Mouse (Mus musculus) embryonic fibroblast, embryonic 13.5 days (primary cell): ENCODE data around the gene Abcc4. TPM values are rescaled to one million over a fixed set of nuclear protein-coding genes. Genes with fewer than 3 reads are reported as not detected.

Experiments used
- H3K27ac ChIP-seq: 2 replicates; pipeline ENCODE4 v1.5.1; 2012; ENCODE audit warnings: low read length, control low read depth, inconsistent platforms; ENCODE audit not compliant: insufficient read depth
- H3K4me1 ChIP-seq: 2 replicates; pipeline ENCODE4 v1.6.1; 2011; ENCODE audit warnings: low read length; ENCODE audit not compliant: control insufficient read depth, insufficient read depth
- H3K4me3 ChIP-seq: 2 replicates; pipeline ENCODE4 v1.5.1; 2011; ENCODE audit warnings: mild to moderate bottlenecking, control low read depth, low read length; ENCODE audit not compliant: insufficient read depth
- CTCF ChIP-seq: IDR thresholded peaks from 2 replicates; pipeline ENCODE4 v1.5.1; 2011; ENCODE audit warnings: mild to moderate bottlenecking, control low read depth, low read length, moderate library complexity, borderline replicate concordance; ENCODE audit not compliant: insufficient read depth
- POLR2A ChIP-seq: IDR thresholded peaks from 2 replicates; pipeline ENCODE4 v1.6.1; 2011; ENCODE audit warnings: low read depth, mild to moderate bottlenecking, control low read depth, low read length, moderate library complexity
- polyA plus RNA-seq: library from polyadenylated mRNA; stranded (reverse); fragments of >200 nt; gene quantifications from 2 replicates; pipeline ENCODE4 v1.2.4, GENCODE M21; 2011; ENCODE audit warnings: low read depth; ENCODE audit not compliant: missing spikeins, insufficient read length

Abcc4 gene
- polyA plus RNA-seq, 1 experiment = 9.5 TPM

GRCm38 (mm10) chr14:118699963-118700362 is 6.1 kb downstream of the Abcc4 start:
- no peak overlapping the region for H3K27ac ChIP-seq

DNA sequence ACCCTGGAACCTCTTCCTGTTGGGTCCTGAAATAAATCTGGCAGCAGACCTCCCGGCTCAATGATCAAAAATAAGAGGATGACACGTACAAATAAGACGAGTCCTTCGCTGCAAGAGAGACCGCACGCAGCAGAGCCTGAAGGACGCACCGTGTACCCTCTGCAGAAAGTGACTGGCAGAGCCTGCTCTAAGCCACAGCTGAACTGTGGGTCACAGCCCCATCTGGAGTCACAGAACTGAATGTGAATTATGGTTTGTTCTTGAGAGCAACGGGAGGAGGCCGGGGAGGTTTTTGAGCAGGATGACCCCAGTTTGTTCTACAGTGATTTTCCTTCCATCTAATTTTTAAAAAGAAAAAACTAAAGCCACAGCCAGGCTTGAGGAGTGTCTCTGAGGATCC is 6.5 kb downstream of the Abcc4 start:
- Histone ChIP-seq H3K4me1 (no peaks in the 10 kb centered on the region), H3K4me3 (no peak overlapping the region), H3K27ac (no peak overlapping the region)
- no peak for TF ChIP-seq CTCF
- TF ChIP-seq POLR2A = no peak

More at GRCm38 (mm10) chr14:118699963-118700362, 6.1 kb downstream of the Abcc4 start:
- H3K4me1 ChIP-seq = no peaks in the 10 kb centered on the region
- TF ChIP-seq CTCF (no peak), POLR2A (no peak)
- no peak overlapping the region for H3K4me3 ChIP-seq

DNA sequence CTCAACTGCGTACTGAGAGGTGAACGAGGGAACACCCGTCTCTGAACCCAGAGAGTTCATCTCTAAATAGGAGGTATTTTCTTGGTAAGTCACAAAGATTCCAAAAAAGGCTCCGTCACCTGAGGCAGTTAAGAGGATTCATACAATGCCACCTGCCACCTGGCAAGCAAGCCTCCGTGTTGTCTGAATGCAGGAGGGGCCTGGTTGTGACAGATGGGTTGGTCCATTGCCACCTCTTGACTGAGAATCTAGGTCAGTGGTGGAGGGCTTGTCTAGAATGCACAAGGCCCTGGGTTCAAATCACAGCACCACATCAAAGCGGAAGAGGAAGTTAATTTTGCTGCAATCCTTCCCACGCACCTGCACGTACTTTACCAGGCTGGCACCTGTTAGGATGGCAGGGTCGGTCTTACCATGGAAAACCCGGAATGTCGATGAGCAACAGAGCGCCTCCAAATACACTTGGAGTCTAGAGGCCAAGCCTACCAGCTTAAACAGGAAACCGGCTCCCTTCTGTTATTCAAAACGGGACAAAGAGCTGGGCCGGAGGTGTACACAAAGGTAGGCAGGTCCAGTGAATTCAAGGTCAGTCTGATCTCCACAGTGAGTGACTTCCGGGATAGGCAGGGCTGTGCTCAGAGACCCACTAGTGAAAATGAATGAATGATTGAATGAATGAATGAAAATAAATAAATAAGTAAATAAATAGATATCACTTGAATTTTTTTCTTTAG is 9.3 kb downstream of the Abcc4 start:
- TF ChIP-seq CTCF (no peak), POLR2A (no peak)
- Histone ChIP-seq H3K27ac (no peak overlapping the region), H3K4me3 (no peak overlapping the region), H3K4me1 (no peaks in the 10 kb centered on the region)

- Histone ChIP-seq H3K27ac (no peak overlapping the region), H3K4me1 (no peaks in the 10 kb centered on the region), H3K4me3 (no peak overlapping the region)
- no peak for TF ChIP-seq CTCF
- TF ChIP-seq POLR2A = no peak
Observed at GRCm38 (mm10) chr14:118695866-118696265, 10.2 kb downstream of the Abcc4 start.

DNA sequence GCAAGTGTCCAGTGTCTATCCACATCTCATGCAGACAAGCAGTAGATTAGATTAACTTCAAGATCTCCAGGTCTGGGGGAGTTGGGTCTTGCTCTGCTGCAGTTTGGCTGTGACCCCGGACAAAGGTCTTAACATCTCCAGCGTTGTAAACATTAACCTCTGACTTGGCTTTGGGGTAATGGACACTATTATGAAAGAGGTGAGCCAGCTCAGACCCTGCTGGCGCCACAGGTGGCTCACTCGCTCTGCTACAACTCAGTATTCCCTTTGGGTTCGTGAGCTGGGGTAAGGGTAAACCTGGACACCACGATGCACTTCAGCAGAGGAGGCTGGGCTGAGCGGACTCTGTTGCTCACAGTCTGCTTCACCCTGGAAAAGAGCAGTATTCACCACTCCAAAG is 11.7 kb downstream of the Abcc4 start:
- Histone ChIP-seq H3K4me1 (no peaks in the 10 kb centered on the region), H3K4me3 (no peak overlapping the region), H3K27ac (no peak overlapping the region)
- TF ChIP-seq POLR2A = no peak
- no peak for TF ChIP-seq CTCF

DNA sequence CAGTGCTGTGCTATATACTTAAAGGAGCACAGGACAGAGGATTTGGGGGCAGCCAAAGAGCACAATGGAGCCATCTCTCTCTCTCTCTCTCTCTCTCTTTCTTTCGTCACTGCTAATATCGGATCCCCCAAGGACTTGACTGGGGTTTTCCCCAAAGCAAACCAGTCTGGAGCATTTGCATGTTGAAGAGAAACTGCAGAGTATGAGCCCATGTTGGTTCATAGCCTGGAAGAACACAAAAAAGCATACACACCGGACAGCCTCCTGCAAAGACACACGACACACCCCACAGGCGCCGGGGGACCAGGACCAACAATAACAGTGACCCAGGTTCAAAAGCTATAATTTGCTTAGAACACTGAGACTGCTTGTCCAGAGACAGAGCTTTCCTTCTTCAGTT is 14.1 kb downstream of the Abcc4 start:
- Histone ChIP-seq H3K27ac (no peak overlapping the region), H3K4me3 (no peak overlapping the region), H3K4me1 (no peaks in the 10 kb centered on the region)
- no peak for TF ChIP-seq CTCF
- no peak for TF ChIP-seq POLR2A

DNA sequence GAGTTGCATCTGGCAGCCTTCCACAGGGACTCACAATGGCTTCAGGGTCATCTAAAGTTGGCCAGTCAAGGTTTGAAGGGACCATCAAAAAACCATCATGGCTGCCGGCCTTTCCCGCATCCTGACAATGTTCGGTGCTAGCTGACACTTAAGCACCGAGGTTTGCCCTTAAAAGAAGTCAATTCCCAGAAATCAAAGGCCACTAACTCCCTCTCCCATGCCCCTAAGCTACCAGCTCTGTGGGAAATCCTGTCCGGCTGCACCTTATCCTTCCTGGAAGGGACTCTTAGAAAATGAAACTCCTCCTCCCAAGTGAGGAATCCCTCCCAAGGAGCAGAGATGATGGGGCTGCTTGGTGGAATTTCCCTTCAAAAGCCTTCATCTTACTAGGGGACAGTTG is 14.6 kb downstream of the Abcc4 start:
- no peaks in the 10 kb centered on the region for H3K4me1 ChIP-seq
- no peak overlapping the region for H3K4me3 ChIP-seq
- H3K27ac ChIP-seq = no peak overlapping the region
- TF ChIP-seq POLR2A (no peak), CTCF (no peak)

- Histone ChIP-seq H3K4me3 (no peak overlapping the region), H3K27ac (no peak overlapping the region), H3K4me1 (no peaks in the 10 kb centered on the region)
- no peak for TF ChIP-seq CTCF
Observed at GRCm38 (mm10) chr14:118690921-118691320, 15.1 kb downstream of the Abcc4 start.

DNA sequence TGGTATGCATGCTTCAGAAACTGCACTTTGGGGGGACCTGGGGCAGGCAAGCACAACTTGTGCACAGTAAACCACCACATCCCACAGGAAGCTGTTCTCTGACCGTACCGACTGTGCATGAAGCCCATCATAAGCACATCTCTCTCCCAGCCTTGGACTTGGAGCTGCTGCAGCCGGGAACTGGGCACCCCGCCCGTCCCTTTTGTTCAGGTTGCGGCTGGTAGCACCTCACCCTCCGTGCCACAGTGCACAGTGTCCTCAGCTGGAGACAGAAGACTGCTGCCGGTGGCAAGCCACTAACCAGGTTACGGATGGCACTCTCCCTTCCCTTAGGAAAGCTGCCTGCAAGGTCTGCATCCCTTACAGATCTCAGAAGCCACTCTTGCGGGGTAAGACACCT is 15.7 kb downstream of the Abcc4 start:
- Histone ChIP-seq H3K4me3 (no peak overlapping the region), H3K4me1 (no peaks in the 10 kb centered on the region), H3K27ac (no peak overlapping the region)
- no peak for TF ChIP-seq POLR2A
- TF ChIP-seq CTCF = no peak

GRCm38 (mm10) chr14:118688643-118689042 is 17.4 kb downstream of the Abcc4 start:
- Histone ChIP-seq H3K27ac (no peak overlapping the region), H3K4me3 (no peak overlapping the region), H3K4me1 (no peaks in the 10 kb centered on the region)
- TF ChIP-seq CTCF = no peak
- TF ChIP-seq POLR2A = no peak

- no peaks in the 10 kb centered on the region for H3K4me1 ChIP-seq
- H3K27ac ChIP-seq = no peak overlapping the region
- no peak for TF ChIP-seq POLR2A
- no peak for TF ChIP-seq CTCF
- no peak overlapping the region for H3K4me3 ChIP-seq
Observed at GRCm38 (mm10) chr14:118686861-118687260, 19.2 kb downstream of the Abcc4 start.
